Mouse (Mus musculus): ENCODE data around the gene Txlna.

Txlna gene

DNA sequence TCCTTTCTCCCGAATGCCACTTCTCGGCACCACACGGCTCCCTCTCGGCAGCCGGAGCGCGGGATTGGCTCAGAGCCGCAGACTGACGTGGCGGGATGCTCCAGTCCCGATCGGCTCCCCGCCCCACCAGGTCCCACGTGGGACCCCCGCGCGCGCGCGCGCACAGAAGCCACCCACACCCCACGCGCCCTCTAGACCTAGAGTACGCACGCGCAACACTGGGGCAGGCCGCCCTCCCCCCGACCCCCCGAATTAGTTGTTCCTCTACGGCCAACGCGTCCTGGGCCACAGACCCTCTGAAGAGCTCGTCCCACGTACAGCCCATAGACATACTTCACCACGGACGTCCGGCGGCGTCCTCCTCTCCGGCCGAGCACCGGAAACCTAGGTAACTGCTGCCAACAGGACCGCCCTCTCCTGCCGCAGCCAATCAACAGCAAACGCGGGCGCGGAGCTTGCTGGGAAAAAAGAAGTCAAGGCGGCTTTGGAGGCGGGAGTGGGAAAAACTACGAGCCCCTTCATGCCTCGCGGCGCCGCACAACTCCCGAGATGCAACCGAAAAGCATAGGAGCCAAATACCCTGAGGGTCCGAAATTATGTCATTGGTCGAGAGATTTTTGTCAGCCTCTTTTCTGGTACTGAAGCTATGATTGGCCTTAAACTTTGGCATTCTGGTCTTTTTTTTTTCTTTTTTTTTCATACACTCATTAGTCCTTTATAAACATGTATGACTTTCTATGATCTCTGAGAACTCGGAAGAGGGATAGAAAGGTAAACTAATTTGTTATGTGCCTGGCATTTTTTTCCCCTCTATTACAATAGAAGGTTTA, at the start of gene Txlna:
Gene Txlna, minus strand, starts transcription at position 428 of the 830 bp plus-strand sequence.
- peak; percentile 98 for DNase-seq

DNA sequence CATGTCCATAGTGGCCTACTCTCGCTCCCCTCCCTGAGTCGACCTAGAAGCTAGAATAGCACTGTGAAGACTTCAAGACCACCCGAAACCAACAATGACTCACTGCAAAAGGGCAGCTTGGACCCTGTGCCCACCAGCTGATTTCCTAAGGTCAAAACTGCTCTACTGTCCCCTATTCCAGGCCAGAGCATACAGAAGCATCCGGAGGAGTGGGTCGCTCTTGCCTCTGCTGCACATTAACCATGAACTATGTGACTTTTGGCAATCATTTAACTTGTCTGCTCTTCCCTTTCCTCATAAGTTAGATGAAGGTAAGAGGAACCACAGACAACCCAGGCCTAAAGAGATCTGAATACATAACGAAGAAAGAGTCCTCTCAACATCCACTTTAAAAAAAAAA, 43.7 kb upstream of the Txlna start:
- peak; percentile 61 for DNase-seq

GRCm38 (mm10) chr4:129683901-129684493, 43.1 kb upstream of the Txlna start:
- DNase-seq = peak; percentile 91

GRCm38 (mm10) chr4:129681837-129682236, 41.0 kb upstream of the Txlna start:
- DNase-seq = no peak

DNA sequence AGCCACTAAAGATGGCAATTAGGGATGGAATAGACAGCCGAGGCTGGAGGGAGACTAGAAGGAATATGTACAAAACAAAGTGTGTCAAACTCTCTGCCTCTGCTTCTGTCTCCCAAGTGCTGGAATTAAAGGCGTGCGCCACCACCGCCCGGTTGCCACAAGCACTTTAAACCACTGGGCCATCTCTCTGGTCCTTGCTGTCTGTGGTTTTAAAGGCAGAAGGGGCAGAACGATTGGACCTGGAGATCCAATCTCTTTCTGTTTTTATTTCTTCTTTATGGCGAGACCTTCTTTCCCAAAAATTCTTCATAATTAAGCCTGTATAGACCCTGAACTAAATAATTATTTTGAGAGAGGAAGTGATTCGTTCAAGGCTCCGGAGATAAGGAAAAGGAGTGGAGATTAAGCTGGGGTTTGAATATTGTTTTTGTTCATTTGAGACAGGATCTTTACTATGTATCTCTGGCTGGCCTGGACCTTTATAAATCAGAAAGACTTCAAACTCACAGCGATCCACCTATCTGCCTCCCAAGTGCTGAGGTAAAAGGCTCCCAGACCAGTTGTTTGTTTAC, 32.1 kb upstream of the Txlna start:
- DNase-seq = no peak

GRCm38 (mm10) chr4:129672083-129672877, 31.4 kb upstream of the Txlna start, which contains the start of gene Kpna6:
Gene Kpna6, minus strand, starts transcription at chr4:129672767.
- DNase-seq = peak; percentile 85

DNA sequence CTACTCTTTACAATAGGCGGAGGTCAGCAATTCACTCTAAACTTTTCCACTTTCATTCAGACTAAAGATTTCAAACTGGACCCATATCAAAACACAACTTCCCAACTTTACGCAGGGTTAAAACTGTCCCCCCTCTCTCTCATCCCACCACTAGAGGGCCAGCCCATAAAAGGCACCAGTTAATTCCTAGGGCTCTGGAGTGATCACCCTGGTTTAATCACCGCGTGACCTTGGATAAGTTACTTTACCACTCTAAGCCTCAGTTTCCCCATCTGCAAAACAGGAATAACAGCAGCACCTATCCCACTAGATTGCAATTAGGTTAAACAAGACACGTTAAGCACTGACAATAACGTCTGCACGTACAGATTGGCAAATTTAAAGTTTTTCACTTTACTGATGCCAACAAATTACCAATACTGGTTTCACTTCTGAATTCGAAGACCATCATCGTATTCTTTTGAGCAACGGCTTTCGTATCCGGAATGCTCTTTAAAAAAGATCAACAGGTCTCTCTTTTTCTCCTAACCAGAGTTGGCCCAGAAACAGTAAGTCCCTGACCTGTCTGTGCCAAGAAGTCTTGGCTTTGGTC, 30.7 kb upstream of the Txlna start:
- DNase-seq = peak; percentile 49

GRCm38 (mm10) chr4:129662255-129662813, 21.5 kb upstream of the Txlna start:
- DNase-seq = no peak

DNA sequence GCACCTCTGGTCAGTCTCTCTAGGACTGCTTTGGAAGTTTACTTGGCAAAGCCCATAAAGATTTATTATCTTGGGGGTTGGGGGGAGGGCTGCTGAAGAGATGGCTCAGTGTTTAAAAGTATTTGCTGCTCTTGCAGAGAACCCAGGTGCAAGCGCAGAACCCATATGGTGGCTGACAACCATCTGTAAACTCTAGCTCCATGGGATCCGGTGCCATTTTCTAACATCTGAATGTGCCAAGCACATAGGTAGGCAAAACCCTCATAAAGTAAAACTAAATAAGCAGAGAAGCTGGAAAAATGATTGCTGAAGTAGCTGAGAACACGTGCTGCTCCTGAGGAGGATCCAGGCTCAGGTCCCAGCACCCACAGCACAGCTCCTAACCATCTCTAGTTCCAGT, 20.7 kb upstream of the Txlna start:
- no peak for DNase-seq

DNA sequence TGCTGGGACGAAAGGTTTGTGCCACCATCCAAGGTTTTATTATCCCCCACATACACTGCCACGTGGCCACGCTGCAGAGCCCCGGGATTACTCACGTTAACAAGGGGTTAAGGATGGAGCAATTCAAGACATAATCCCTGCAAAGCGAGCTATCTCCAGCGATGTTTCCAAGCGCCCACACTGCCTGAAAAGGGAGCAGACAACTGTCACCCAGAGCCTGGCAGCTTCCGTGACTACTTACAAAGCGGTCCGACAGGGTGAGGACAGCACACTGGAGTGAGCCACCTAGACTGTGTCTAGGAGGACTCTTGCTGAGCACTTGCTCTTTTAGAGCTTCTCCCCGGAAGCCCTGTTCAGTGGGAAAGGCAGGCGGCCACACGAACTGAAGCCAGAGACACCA, 13.9 kb upstream of the Txlna start:
- DNase-seq = no peak

DNA sequence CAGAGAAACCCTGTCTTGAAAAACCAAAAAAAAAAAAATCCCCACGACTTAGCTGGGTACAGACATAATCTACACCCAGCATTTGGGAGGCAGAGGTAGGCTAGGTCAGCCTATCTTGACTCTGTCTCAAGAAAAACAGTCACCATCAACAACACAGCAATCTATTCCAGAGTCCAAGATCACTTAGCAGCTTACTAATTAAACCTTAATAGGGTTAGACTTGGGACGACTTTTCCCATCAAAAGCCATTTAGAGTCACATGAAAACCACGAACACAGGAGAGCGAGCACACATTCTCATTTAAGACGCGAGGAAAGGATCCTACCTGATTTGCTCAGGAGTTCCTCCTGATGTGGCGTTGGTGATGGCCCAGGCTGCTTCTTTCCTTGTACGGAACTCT, 9.5 kb upstream of the Txlna start:
- DNase-seq = no peak

DNA sequence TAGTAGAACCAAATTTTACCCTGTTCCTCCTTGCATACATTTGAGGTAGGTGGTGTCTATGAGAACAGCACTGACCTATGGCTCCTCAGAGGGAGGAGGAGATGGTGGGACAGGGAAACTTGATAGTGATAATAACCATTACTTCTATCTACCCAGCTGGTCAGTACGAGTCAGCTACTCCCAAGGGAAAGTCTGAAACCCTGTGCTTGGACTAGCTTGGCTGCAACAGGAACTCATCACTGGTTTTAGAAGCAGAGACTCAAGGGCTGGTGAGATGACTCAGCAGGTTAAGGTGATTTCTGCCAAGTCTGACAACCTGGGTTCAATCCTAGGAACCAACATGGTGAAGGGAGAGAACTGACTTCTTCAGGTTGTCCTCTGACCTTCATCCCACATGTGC, 7.8 kb upstream of the Txlna start:
- DNase-seq = no peak

GRCm38 (mm10) chr4:129645204-129645603, 4.3 kb upstream of the Txlna start:
- DNase-seq = no peak

DNA sequence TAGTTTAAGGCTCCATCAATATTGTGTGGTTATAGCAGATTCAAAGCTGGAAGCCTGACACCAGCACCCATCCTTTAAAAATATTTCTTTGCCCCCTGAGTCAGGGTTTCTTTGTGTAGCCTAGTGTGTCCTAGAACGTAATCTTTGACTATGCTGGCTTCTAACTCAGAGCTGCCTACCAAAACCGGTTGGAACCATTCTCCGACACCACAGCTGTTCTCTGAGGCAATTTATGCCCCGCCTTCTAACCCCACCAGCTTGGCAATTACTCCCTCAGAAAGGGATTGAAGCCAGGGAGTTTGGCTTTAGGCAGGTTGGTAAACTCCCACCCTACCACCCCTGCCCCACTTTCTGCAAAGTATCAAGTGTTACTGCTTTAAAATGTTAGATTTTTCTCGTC, 891 bp upstream of the Txlna start:
- peak; percentile 31 for DNase-seq

- DNase-seq = peak; percentile 41
Measured at GRCm38 (mm10) chr4:129640101-129640637, 696 bp downstream of the Txlna start.

GRCm38 (mm10) chr4:129639221-129639620, 1.6 kb downstream of the Txlna start:
- DNase-seq = no peak

DNA sequence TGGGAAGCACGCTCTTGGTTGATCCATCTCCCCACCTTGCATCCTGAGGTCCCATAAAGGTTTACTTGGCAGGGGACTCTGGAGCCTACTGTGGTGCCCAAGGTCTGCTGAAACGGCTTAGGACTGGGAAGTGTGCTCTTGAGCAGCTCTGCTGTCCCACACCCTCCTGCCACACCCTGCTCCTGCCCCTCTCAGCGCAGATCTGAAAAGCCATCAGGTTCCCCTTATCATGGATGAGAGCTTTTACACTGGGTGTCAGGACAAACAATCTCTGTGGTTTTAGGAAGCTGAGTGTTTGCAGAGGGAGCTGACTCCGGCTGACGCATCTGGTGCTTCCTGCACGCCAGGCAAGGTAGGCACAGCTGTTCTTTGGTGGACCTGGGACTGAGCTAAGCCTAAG, 7.0 kb downstream of the Txlna start:
- DNase-seq = no peak

GRCm38 (mm10) chr4:129631867-129632266, 9.0 kb downstream of the Txlna start:
- DNase-seq = no peak

- no peak for DNase-seq
Measured at GRCm38 (mm10) chr4:129630944-129631343, 9.9 kb downstream of the Txlna start.

DNA sequence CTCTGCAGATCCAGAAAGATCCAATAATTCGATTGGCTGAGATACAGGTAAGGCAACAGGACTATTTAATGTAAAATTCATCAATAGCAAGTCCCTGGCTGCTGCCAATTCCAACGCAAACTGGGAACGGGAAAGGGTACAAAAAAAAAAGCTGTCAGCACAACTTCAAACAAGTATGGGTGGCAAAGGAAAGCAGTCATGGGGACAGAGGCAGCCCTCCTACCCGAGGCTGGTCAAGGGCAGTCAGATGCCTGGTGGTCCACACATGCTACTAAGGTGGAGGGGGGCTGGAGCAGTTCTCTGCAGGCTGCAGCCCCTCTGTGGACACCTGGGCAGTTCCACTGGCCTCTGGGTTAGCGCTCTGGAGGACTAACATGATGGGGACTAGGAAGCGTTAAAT, 14.8 kb downstream of the Txlna start:
- no peak for DNase-seq

DNA sequence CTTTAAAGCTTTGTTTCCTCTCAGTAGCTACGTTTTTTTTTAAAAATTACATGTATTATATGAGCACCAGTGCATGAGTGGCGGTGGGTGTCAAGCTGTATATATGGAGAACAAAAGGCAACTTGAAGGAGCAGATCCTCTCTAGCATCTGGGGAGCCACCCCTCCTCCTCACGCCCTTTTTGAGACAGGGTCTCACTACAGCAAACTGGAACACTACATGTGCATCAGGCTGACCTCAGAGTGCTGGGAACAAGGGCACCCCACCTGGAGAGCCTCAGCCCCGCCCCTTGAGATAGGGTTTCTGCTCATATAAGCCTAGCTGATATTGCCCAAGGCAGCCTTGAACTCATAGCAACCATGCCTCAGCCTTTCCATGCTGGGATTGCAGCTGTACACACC, 15.4 kb downstream of the Txlna start:
- DNase-seq = no peak

- no peak for DNase-seq
Measured at GRCm38 (mm10) chr4:129625029-129625370, 15.9 kb downstream of the Txlna start.

Data from kidney, adult 11 months (tissue).